Mouse (Mus musculus) lung, adult 2 months (tissue): ENCODE data around the gene Clic3.

Source experiments
- CTCF ChIP-seq: fragments of 200-500 bp; IDR thresholded peaks from 2 replicates; pipeline ENCODE4 v1.5.1; 2011; ENCODE audit warnings: mild to moderate bottlenecking, low read length, control low read depth; ENCODE audit not compliant: insufficient read depth
- POLR2A ChIP-seq: fragments of 200-500 bp; IDR thresholded peaks from 2 replicates; pipeline ENCODE4 v1.6.1; 2011; ENCODE audit warnings: low read depth, mild to moderate bottlenecking, control low read depth, low read length, borderline replicate concordance; ENCODE audit errors: extremely low read depth

- TF ChIP-seq POLR2A (no peak), CTCF (no peak)
Observed at GRCm38 (mm10) chr2:25488671-25489068, 32.0 kb downstream of the Clic3 start.
